Mouse (Mus musculus) megakaryocyte, embryonic 14.5 days (primary cell): Measurements from ENCODE around the gene Ak4.

Experiments used
- FLI1 ChIP-seq: IDR thresholded peaks from 2 replicates; pipeline ENCODE4 v1.6.1; 2012; ENCODE audit warnings: low read length, inconsistent platforms, mixed read lengths
- GATA1 ChIP-seq: IDR thresholded peaks from 3 replicates; pipeline ENCODE4 v1.6.1; 2012; ENCODE audit warnings: mixed read lengths, low read length, inconsistent platforms, borderline replicate concordance

DNA sequence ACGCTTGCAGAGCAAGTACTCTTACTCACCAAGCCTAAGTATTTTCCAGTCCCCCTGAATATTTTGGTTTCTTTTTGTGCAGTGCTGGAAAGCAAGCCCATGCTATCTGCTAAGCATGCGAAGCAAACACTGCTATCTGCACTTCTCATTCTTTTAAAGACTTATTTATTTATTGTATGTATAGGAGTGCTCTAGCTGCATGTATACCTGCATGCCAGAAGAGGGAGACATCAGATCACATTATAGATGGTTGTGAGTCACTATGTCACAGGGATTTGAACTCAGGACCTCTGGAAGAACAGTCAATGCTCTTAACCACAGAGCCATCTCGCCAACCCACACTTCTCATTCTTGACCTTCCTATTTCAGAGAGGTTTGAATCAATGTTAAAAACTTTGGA is 94.2 kb downstream of the Ak4 start:
- TF ChIP-seq GATA1 (no peak), FLI1 (no peak)
